Mouse (Mus musculus) macrophage (primary cell): ENCODE measurements around the gene Izumo4. TPM values are rescaled to one million over a fixed set of nuclear protein-coding genes. Genes with fewer than 3 reads are reported as not detected.

ENCODE experiments used
- H3K27ac ChIP-seq: fragments of 350-480 bp; formaldehyde crosslinking; 2 replicates; pipeline ENCODE4 v1.9.0; 2021
- H3K36me3 ChIP-seq: fragments of 350-480 bp; formaldehyde crosslinking; 2 replicates; pipeline ENCODE4 v1.9.0; 2021; ENCODE audit errors: inconsistent target
- H3K4me3 ChIP-seq: fragments of 350-480 bp; formaldehyde crosslinking; 2 replicates; pipeline ENCODE4 v1.9.0; 2021; ENCODE audit errors: inconsistent target
- H3K79me2 ChIP-seq: fragments of 350-480 bp; formaldehyde crosslinking; 2 replicates; pipeline ENCODE4 v1.9.0; 2021; ENCODE audit errors: inconsistent target
- WGBS: methylation state at CpG from one replicate; pipeline ENCODE4 v1.1.7; 2026; ENCODE audit warnings: inconsistent platforms; ENCODE audit not compliant: missing documents; 5-methylcytosine and 5-hydroxymethylcytosine counted together
- polyA plus RNA-seq: library from polyadenylated mRNA; stranded (reverse); fragments of 250-400 nt; gene quantifications from 3 replicates; pipeline ENCODE4 v1.2.4, GENCODE M21; 2018; ENCODE audit warnings: inconsistent platforms

Gene Izumo4
- polyA plus RNA-seq, 1 experiment from 2014 or later, result 2.3 TPM

DNA sequence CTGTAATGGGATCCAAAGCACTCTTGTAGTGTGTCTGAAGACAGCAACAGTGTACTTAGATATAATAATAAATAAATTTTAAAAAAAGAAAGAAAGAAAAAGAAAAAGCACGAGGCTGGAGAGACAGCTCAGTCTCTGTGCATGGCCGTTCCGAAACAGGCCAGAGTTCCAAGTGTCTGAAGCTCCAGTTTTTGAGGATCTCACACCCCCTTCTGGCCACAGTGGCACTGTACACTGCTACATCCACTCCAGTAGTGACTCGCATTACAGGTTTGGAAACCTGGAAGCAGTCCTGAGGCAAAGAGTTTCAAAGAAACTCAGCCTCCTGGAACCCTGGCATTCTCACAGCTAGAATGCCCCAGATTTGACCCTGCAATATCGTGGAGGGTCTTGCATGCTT is 14.1 kb upstream of the Izumo4 start:
- WGBS, result 41% methylated on average over 4 of the region's 5 CpGs
- H3K4me3 ChIP-seq, result no peak overlapping the region
- H3K79me2 ChIP-seq, result peaks cover 41% of the 10 kb centered on the region
- peaks cover 54% of the 10 kb centered on the region for H3K36me3 ChIP-seq
- no peak overlapping the region for H3K27ac ChIP-seq

DNA sequence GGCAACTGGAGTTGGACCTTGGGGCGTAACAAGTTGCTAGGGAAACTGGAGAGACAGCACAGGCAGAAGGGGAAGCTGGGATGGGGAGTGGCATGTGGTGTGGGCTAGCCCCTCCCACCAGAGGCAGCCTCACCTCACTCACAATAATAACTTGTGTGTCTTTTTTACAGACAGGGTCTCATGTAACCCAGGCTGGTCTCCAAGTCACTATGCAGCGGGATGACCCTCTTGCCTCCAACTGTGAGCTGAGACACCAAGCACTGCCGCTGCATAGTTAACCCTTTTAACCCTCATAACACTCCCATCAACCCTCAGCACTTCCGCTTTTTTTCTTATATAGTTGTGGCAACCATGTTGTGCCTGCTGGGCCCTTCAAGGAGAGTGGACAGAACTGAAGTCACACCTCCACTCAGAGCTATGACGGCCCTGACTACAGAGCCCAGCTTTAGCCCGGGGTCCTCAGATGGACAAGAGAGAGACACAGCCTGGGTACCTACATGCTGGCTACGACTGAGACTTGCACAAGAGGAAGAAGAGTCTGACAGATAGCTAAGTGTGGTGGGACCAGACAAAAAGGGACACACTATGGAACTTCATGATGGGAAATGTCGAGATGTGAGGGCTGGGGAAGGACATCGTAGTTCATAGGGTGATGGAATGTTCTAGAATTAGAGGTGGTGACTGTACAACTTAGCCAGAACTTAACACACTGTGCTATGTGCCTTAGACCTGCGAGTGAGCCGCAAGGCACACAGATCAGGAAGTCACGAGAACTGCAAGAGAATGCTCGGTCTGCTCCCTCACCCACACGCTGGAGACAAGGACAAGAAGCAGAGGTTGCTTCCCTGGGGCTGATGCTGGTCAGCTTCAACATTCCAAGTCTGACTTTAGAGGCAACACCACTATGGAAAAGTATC is 9.5 kb upstream of the Izumo4 start:
- Histone ChIP-seq H3K79me2 (peaks cover 61% of the 10 kb centered on the region), H3K27ac (peak overlapping the region; percentile 98), H3K36me3 (peaks cover 27% of the 10 kb centered on the region), H3K4me3 (0 out of 2 replicates have a peak overlapping the region, but pooled peaks have one; percentile 1)
- 5% methylated on average over 14 of the region's 14 CpGs for WGBS

DNA sequence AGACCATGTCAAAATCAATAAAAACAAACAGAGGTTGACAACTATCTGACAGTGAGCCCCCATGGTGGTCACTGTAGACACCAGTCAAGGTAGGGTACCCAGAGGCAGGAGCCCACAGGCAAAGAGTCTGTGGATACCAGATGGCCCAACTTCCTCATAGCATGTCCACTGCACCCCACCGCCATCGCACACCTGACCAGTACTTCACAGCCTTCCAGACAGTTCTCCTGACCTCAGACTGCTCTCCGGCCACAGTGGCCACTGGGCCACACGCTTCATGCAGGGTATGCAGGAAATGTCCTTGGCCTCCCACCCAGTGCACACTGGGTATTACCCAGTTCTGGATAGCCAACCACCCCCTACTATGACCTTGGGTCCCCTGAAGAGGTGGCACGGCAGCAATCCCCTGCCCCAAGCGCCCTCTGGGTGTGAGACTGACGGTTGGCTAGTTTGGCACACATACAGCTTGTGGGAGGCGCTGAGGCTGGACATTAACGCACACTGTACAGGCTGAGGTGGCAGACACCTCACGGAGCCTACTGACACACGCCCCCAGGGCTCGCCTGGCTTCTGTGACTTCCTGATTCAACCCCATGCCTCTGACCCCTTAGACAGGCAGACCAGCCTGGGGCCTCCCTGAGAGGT is 8.5 kb upstream of the Izumo4 start:
- H3K27ac ChIP-seq, result peak overlapping the region; percentile 98
- H3K4me3 ChIP-seq, result no peak overlapping the region
- 52% methylated on average over 12 of the region's 12 CpGs for WGBS
- H3K79me2 ChIP-seq, result peaks cover 71% of the 10 kb centered on the region
- H3K36me3 ChIP-seq, result peaks cover 24% of the 10 kb centered on the region

DNA sequence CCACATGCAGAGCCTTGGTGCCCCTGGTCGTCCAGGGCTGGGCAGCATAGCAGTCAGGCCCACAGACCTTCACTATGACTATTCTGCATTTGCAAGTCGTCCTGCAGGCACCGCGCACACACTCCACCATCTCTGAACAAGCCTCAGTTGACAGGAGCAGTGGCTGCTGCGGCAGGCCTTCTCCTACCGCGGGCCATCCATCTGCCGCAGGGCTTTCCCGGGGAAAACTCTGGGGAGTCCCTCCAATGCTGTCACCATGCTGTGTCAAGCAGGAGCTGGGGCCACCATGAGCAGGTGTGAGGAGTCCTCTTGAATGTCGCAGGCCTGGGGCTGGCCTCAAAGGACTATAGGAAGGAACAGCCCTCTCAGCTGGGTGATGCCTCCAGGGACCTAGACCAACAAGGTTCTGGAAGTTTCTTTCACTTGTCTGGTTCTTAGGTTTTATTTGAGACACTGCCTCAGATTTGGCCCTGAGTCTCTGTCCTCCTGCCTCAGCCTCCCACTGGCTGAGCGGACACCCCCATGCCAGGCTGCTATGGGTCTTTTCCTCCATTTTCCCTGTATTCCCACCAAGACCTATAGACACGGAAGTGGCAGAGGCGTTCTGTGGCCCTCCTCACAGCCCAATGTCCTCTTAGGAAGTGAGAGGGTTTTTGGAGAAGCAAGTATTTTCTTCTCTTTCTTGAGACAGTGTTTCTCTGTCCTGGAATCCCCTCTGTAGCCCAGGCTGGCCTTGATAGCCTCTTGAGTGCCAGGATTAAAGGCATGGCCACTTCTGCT is 7.6 kb upstream of the Izumo4 start:
- H3K36me3 ChIP-seq, result peaks cover 16% of the 10 kb centered on the region
- no peak overlapping the region for H3K4me3 ChIP-seq
- peaks cover 75% of the 10 kb centered on the region for H3K79me2 ChIP-seq
- 79% methylated on average over 12 of the region's 13 CpGs for WGBS
- peak overlapping the region; percentile 98 for H3K27ac ChIP-seq

DNA sequence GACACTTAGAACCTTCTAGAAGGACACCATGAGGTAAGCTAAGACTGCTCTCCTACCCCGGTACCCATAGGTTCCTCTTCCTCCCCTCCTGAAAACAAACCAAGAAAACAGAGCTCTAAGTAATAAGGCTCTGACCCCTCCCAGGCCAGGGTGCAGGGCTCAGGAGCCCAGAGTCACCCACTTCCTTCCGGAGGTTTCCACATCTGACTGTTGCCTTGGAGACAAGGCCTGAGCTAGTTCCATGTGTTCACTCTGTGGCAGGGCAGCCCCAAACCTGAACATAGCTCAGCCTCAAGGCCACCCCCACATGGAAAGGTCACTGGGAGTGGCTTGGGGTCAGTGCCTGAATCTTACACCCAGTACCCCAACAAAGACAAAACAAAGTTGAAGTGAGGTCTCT is 6.8 kb upstream of the Izumo4 start:
- H3K4me3 ChIP-seq, result no peak overlapping the region

DNA sequence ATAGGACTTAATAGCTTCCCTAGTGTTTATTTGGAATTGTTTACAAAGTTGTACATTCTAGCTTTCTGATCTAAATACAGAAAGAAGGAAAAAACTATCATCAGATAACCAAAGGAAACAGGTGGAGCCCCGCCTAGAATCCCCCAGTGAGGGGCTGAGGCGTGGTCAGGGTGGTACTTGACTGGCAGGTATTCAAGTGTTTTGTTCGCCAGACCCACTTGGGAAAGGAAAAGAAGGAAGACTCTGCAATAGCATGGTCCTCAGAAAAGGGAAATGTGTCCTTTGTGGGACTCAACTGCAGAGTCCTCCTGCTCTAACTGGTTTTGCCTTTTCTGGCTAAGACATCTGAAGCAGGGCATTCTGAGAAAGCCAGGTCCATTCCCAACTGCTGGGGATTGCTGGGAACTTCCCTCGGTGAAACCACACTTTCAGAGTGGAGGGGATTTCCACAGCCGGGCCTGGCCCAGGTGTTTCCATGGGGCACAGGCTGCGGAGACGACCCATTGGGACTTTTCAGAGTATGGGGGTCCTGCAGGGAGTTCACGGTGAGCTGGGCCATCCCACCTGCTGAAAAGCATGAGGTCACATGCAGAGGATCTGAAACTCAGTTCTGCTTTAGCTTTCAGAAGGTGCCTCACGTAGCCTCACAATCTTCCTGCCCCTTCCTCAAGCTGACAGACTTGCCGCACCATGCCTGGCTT is 6.0 kb upstream of the Izumo4 start:
- H3K79me2 ChIP-seq, result peaks cover 75% of the 10 kb centered on the region
- peaks cover under 1% of the 10 kb centered on the region; the same call in 1 of the 2 replicates for H3K36me3 ChIP-seq
- H3K4me3 ChIP-seq, result no peak overlapping the region
- WGBS, result 6% methylated on average over 10 of the region's 10 CpGs
- H3K27ac ChIP-seq, result peak overlapping the region; percentile 98

More for the DNA sequence above, 6.8 kb upstream of the Izumo4 start:
- H3K36me3 ChIP-seq, result peaks cover 8% of the 10 kb centered on the region; the same call in 1 of the 2 replicates
- peak overlapping the region; percentile 98 for H3K27ac ChIP-seq
- peaks cover 75% of the 10 kb centered on the region for H3K79me2 ChIP-seq
- 0% methylated on average over 2 of the region's 2 CpGs for WGBS

DNA sequence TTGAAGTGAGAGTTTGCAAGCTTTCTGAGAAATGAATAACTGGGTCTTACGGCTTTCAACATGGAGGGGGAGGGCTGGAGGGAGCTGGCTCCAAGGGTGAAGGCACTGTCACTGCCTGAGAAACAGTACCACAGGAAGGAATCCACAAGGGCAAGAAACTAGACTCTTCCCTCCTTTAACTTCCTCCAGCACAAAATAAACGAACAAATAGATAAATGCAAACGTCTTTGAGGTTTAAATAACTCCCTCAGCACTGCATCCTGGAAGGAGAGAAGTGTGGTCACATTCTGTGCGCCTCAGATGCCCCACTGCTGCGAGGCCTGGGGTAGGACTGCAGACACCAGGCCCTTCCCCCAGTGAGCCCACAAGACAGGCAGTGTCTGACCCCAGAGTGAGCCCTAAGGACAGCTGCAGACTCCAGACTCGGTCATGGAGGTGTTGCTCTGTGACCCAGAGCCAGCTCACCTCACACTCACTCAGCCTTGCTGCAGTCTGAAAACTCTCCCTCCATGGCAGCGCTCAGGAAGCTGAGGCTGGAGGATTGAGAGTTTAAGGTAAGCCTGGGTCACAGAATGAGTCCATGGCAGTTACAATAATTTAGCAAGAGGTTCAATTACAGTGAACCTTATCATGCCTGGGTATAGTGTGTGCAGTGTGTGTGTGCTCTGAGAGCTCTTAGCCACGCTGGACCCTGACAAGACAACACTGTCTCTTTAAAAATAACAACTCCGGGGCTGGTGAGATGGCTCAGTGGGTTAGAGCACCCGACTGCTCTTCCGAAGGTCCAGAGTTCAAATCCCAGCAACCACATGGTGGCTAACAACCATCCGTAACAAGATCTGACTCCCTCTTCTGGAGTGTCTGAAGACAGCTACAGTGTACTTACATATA is 5.2 kb upstream of the Izumo4 start:
- no peaks in the 10 kb centered on the region for H3K36me3 ChIP-seq
- H3K4me3 ChIP-seq, result no peak overlapping the region
- peaks cover 74% of the 10 kb centered on the region for H3K79me2 ChIP-seq
- WGBS, result 23% methylated on average over 8 of the region's 12 CpGs
- peak overlapping the region; percentile 98 for H3K27ac ChIP-seq

DNA sequence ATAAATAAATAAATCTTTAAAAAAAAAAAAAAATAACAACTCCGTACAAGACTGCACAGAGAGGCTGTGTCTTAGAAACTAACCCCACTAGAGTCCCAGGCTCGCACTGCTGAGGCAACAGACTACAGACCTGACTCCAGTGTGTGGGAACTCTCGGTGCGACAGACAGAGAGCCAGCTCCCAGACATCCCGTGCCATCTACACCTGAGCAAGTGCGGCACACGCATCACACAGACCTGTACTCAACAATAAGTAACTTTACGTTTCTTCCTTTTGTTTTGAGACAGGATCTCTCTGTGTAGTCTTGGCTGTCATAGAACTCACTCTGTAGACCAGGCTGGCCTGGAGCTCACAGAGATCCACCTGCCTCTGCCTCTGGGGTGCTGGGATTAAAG is 4.6 kb upstream of the Izumo4 start:
- Histone ChIP-seq H3K27ac (no peak overlapping the region; the same call in 1 of the 2 replicates), H3K79me2 (peaks cover 71% of the 10 kb centered on the region), H3K36me3 (no peaks in the 10 kb centered on the region), H3K4me3 (no peak overlapping the region)
- WGBS, result 88% methylated on average over 8 of the region's 8 CpGs

DNA sequence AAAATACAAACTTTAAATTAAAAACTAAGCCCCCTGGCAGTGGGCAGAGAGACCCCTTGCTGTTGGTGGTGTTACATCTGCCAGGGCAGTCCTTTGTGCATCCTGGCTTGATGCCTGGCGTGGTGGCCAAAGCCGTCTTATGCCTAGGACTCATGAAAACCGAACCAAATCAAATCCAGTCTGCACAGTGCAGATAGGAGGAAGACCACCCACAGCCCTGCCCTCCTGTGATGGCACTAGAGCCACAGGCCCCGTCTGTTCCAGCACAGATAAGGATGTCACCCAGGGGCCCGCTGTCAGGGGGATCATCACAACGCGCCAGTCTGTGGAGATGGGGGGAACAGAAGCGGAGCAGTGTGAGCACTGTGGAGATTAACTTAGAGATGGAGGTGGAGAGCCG is 4.2 kb upstream of the Izumo4 start:
- Histone ChIP-seq H3K27ac (no peak overlapping the region; the same call in 1 of the 2 replicates), H3K4me3 (no peak overlapping the region)

DNA sequence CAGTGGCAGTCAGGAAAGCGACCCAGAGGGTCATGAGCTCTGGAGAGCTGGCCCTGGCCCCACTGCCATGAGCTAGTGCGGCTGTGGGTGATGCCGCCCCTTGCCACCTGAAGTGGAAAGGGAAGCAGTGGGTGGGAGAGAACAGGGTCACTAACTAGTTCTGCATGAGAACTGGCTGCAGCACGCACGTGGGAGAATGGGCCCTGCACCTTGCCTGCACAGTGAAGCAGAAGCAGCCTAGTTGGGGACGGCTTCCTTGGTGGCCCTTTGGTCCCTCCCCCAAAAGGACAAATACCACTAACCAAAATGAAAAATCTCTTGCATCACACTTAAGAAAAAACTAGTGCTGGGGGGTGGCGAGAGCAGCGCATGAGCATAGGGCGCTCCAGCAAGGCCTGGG is 3.4 kb upstream of the Izumo4 start:
- Histone ChIP-seq H3K27ac (no peak overlapping the region), H3K4me3 (no peak overlapping the region), H3K79me2 (peaks cover 64% of the 10 kb centered on the region), H3K36me3 (no peaks in the 10 kb centered on the region)
- WGBS, result 28% methylated on average over 6 of the region's 9 CpGs

More for the DNA sequence above, 4.2 kb upstream of the Izumo4 start:
- peaks cover 71% of the 10 kb centered on the region for H3K79me2 ChIP-seq
- WGBS, result 59% methylated on average over 9 of the region's 9 CpGs
- no peaks in the 10 kb centered on the region for H3K36me3 ChIP-seq

DNA sequence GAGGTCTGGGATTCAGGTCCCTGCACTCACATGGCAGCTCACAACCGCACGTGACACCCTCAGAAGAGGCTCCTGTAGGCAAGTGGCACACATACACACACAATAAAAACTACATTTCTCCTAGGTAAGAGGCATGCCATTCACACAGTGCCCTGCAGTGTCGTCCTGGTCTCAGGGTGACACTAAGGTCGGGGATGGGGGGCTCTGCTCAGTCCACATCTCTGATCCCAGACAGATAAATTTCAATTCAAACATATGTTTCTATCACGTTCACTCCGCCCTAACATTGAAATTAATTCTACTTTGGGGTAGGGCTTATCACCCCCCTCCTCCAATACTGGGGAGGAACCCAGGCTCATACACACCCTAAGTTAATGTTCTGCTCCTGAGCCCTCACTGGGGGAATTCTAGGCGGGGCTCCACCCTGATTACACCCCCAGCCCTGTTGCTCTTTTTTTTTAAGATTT is 1.9 kb upstream of the Izumo4 start:
- 37% methylated on average over 7 of the region's 7 CpGs for WGBS
- Histone ChIP-seq H3K79me2 (peaks cover 51% of the 10 kb centered on the region), H3K36me3 (no peaks in the 10 kb centered on the region), H3K4me3 (peak overlapping the region; percentile 84), H3K27ac (peak overlapping the region; percentile 67)

DNA sequence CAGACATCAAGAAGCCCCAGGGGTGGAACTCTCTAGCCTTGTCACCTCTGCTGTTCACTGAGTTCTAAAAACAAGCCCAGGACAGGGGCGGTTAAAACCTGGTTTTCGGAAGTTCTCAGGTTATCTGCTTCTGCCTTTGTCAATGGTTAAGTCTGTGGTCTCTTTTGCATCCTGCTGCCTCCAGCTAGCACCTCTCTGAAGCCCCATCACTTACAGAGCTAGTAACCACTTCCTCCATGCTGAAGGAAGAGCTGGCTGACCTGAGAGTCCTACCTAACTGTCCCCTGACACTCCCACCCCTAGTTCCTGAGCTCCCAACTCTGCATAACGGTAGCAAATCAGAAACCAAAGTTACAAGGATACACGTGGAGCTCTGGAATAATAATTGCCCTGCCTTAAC is 1.3 kb upstream of the Izumo4 start:
- Histone ChIP-seq H3K4me3 (peak overlapping the region; percentile 84), H3K79me2 (peaks cover 51% of the 10 kb centered on the region), H3K27ac (peak overlapping the region; percentile 67), H3K36me3 (no peaks in the 10 kb centered on the region)
- whole genome bisulfite sequencing, result 4% methylated on average over 4 of the region's 4 CpGs
